Mouse (Mus musculus) T-helper 2 cell (primary cell): Measurements from ENCODE around the gene Nr5a1.

Source experiments
- in situ Hi-C: fragments of 300-600 bp; cut with MboI, MseI; formaldehyde crosslinking; loops from one replicate; pipeline ENCODE4 v1.15.1; 2025; ENCODE audit warnings: high pct_unique_total_duplicates

The Nr5a1 gene

DNA sequence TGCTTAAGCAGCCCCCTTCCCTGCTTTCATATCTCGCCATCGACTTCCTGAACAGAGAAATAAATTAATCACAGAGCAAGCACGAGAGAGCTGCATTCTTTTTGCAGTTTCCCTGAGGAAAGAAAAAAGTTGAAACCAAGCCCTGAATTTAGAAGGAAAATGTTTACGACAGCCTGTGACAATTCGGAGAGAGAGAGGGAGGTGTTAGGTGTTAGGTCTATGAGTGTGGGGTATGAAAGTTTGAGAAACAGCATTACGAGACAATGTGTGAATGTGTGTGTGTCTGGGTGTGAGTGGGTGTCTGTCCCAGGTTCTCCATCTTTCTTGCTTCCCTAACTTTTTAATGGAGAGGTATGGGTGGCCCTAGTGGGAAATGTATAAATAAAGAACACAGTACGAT, 62.2 kb downstream of the Nr5a1 start:
- in situ Hi-C loops, result no loop called here

GRCm38 (mm10) chr2:38650340-38650739, 64.0 kb downstream of the Nr5a1 start:
- in situ Hi-C loops, result no loop called here

DNA sequence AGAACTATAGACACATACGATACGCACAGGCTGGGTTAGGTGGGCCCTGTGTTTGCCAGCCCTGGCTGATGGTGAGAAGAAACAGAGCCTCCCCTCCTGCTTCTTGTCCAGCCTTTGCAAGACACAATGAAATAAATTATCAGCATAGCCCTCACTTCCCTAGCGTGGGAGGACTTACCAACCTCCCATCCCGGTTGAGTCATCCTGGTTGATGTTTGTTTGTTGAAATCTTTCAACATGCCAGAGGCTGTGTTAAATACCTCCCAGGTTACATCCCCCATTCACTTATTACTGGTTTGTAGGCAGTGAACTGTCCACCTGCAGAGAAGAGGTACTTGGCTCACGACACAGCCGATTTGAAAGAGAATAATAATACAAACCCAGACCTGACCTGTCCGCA, 66.7 kb downstream of the Nr5a1 start:
- in situ Hi-C loops, result no loop called here

DNA sequence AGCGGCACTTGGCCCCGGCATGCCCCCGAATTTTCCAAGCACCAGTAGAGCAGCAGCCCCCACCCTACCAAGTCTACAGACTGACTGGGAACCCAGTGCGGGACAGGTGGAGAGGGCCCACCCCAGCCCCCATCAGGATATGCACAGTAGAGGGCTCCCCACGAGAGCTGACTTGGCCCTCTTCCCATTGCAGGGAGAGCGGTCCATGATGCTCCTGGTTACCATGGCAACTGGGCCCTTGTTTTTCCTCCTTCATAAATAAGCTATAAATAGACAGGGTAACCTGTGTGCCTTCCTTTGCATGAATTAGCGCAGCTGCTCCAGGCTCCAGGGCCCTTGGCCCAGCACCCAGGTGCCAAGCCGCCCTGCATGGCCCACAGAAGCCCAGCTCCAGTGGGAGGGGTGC, 67.1 kb downstream of the Nr5a1 start:
- in situ Hi-C loops, result no loop called here

- in situ Hi-C loops, result no loop called here
Observed at GRCm38 (mm10) chr2:38645936-38646335, 68.4 kb downstream of the Nr5a1 start.

- in situ Hi-C loops, result no loop called here
Observed at GRCm38 (mm10) chr2:38643625-38644427, 70.5 kb downstream of the Nr5a1 start, which contains the start of gene Psmb7. Gene Psmb7 (minus strand): TSS chr2:38644087.
